Mouse (Mus musculus) forebrain, postnatal 0 days (tissue): ENCODE measurements around the gene Zfyve21. TPM values are rescaled to one million over a fixed set of nuclear protein-coding genes. Genes with fewer than 3 reads are reported as not detected.

Experiments used
- ATAC-seq: fragments of 200-750 bp; cut with Nextera tagmentation; 2 replicates; pipeline ENCODE4 v1.8.0; 2017; ENCODE audit warnings: mild to moderate bottlenecking, moderate library complexity
- DNase-seq: peaks from one replicate; pipeline ENCODE4 v3.0.0-alpha.2; 2015
- H3K27ac ChIP-seq: fragments of 300-500 bp; sonication (generic); 2 replicates; pipeline ENCODE4 v1.5.1; 2014; ENCODE audit warnings: low read depth, mild to moderate bottlenecking, antibody characterized with exemption, low read length, moderate library complexity, mixed read lengths
- H3K27me3 ChIP-seq: fragments of 300-500 bp; sonication (generic); 2 replicates; pipeline ENCODE4 v1.6.1; 2014; ENCODE audit warnings: mild to moderate bottlenecking, low read length, mixed read lengths; ENCODE audit not compliant: insufficient read depth
- H3K36me3 ChIP-seq: fragments of 300-500 bp; sonication (generic); 2 replicates; pipeline ENCODE4 v1.6.1; 2014; ENCODE audit warnings: mild to moderate bottlenecking, moderate library complexity; ENCODE audit not compliant: insufficient read depth
- H3K4me1 ChIP-seq: fragments of 300-500 bp; sonication (generic); 2 replicates; pipeline ENCODE4 v1.6.1; 2014; ENCODE audit warnings: antibody characterized with exemption; ENCODE audit not compliant: insufficient read depth
- H3K4me2 ChIP-seq: fragments of 300-500 bp; sonication (generic); 2 replicates; pipeline ENCODE4 v1.6.1; 2014; ENCODE audit warnings: low read depth, mild to moderate bottlenecking, moderate library complexity
- H3K4me3 ChIP-seq: fragments of 300-500 bp; sonication (generic); 2 replicates; pipeline ENCODE4 v1.5.1; 2014; ENCODE audit warnings: low read depth, low read length, mixed read lengths
- H3K9ac ChIP-seq: fragments of 300-500 bp; sonication (generic); 2 replicates; pipeline ENCODE4 v1.6.1; 2014; ENCODE audit warnings: mild to moderate bottlenecking
- H3K9me3 ChIP-seq: fragments of 300-500 bp; sonication (generic); 2 replicates; pipeline ENCODE4 v1.6.1; 2016; ENCODE audit warnings: low read length
- CTCF ChIP-seq: sonication (generic); IDR thresholded peaks from 2 replicates; pipeline ENCODE4 v1.5.1; 2016; ENCODE audit warnings: antibody characterized with exemption, control low read depth, low read depth
- WGBS: fragments of 180-500 bp; shearing (Covaris S2); extraction: QIAGEN DNeasy Blood & Tissue Kit; methylation state at CpG from one replicate; pipeline ENCODE4 v1.1.7; 2014; 5-methylcytosine and 5-hydroxymethylcytosine counted together
- polyA plus RNA-seq: library from polyadenylated mRNA; unstranded; fragments of >200 nt; fragmentation: Nextera tagmentation; extraction: Ambion mirVana; gene quantifications from 2 replicates; pipeline ENCODE4 v1.2.1, GENCODE M21; 2015
- total RNA-seq: library from RNA; depleted of rRNA; stranded (reverse); fragments of >200 nt; gene quantifications from 2 replicates; pipeline ENCODE4 v1.2.3, GENCODE M21; 2014

Gene Zfyve21
- total and polyA plus RNA-seq, 2 experiments from 2014 or later: 21.2 to 29.5 TPM

DNA sequence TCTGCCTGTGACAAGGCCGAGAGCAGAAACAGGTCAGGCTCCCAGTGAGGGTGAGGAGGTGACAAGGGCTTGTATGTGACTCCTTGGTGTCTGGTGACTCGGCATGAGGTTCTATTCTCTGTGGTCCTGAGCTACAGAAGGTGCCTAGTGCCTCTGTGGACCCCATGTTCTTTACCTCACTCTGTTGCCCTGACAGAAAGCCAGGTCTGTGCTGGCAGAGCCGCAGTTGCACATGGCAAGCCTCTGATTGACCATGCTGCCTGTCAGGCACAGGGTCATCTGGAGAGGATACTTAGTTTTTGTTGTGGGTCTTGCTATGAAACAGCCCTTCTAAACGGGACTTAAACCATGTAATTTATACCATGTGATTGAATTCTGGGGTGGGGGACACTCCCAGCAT lies 8.0 kb downstream of the Zfyve21 start:
- H3K9me3 ChIP-seq: no peaks in the 10 kb centered on the region
- no peak overlapping the region for H3K4me2 ChIP-seq
- no peak for ATAC-seq
- TF ChIP-seq CTCF: no peak
- H3K9ac ChIP-seq: no peak overlapping the region
- H3K27me3 ChIP-seq: no peaks in the 10 kb centered on the region
- no peaks in the 10 kb centered on the region for H3K4me1 ChIP-seq
- peaks cover 28% of the 10 kb centered on the region for H3K36me3 ChIP-seq
- no peak overlapping the region for H3K4me3 ChIP-seq
- 75% methylated on average over 4 of the region's 4 CpGs for WGBS
- no peak overlapping the region for H3K27ac ChIP-seq
- DNase-seq: no peak

DNA sequence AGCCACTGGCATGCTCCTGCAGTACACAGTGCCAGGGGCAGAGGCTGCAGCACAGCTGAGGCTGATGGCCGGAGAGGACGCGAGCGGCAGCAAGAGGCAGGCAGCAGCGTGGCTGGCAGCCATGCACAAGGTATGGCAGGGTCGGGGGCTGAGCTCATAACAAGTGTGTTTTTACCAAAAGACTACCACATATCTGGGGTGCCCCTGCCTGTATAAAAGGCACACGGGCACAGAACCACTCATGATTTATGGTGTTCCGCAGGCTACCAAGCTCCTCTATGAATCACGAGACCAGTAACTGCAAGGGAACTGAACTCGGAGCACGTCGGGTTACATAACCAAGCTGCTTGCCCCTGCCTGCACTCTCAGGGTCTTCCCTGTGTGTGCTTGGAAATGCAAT lies 13.6 kb downstream of the Zfyve21 start:
- Histone ChIP-seq H3K27ac (no peak overlapping the region), H3K4me3 (no peak overlapping the region), H3K27me3 (no peaks in the 10 kb centered on the region), H3K36me3 (peaks cover 83% of the 10 kb centered on the region), H3K9ac (no peak overlapping the region), H3K4me2 (no peak overlapping the region), H3K9me3 (no peaks in the 10 kb centered on the region), H3K4me1 (no peaks in the 10 kb centered on the region)
- DNase-seq (no peak), ATAC-seq (no peak)
- WGBS: 93% methylated on average over 12 of the region's 12 CpGs
- no peak for TF ChIP-seq CTCF

DNA sequence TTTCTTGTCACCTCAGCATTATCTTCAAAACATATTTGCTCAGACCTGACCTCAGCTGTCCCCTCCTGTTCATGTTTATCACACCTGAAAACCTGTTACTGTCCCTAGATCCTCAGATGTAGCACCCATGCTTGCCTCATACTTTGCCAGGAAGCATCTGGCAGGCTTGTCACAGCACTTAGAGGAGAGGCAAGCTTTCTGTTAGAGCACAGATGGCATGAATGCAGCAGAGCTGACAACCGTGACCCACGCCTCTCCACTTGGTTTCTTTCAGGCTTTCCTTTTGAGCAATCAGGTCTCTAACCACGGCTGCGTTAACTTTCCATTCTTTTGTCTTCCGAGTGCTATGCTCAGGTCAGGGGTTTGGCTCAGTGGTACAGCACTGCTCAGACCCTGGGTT lies 15.5 kb downstream of the Zfyve21 start:
- Histone ChIP-seq H3K27me3 (no peaks in the 10 kb centered on the region), H3K9ac (no peak overlapping the region; the same call in 1 of the 2 replicates), H3K4me3 (no peak overlapping the region), H3K4me1 (no peaks in the 10 kb centered on the region), H3K4me2 (no peak overlapping the region), H3K9me3 (no peaks in the 10 kb centered on the region), H3K27ac (no peak overlapping the region), H3K36me3 (peaks cover 98% of the 10 kb centered on the region)
- DNase-seq (peak; percentile 35), ATAC-seq (0 out of 2 replicates have a peak, but pooled peaks have one; percentile 50)
- WGBS: 62% methylated on average over 5 of the region's 5 CpGs
- no peak for TF ChIP-seq CTCF

DNA sequence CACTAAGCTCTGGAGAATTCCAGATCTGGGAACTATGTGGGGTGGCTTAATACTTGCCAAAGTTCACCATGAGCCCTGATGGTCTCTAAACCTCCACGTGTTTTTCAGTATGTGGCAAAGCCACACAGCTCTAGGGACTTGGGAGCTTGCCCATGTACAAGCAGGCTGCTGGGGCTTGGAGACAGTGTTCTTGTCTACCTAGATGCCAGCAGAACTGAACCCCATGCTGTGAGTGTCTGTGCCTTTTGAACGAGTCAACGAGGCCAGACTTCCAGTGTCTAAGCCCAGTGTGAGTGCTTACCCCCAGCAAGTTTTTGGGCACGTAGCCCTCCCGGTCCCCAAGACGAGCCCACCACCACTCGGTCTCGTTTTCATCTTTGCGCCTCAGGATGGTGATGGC lies 16.0 kb downstream of the Zfyve21 start:
- Histone ChIP-seq H3K27me3 (no peaks in the 10 kb centered on the region), H3K4me3 (no peak overlapping the region), H3K27ac (no peak overlapping the region), H3K36me3 (peaks cover 97% of the 10 kb centered on the region), H3K4me2 (no peak overlapping the region), H3K9ac (no peak overlapping the region), H3K4me1 (no peaks in the 10 kb centered on the region), H3K9me3 (no peaks in the 10 kb centered on the region)
- TF ChIP-seq CTCF: no peak
- no peak for DNase-seq
- peak; percentile 28; the same call in 1 of the 2 replicates for ATAC-seq
- WGBS: 68% methylated on average over 9 of the region's 9 CpGs

DNA sequence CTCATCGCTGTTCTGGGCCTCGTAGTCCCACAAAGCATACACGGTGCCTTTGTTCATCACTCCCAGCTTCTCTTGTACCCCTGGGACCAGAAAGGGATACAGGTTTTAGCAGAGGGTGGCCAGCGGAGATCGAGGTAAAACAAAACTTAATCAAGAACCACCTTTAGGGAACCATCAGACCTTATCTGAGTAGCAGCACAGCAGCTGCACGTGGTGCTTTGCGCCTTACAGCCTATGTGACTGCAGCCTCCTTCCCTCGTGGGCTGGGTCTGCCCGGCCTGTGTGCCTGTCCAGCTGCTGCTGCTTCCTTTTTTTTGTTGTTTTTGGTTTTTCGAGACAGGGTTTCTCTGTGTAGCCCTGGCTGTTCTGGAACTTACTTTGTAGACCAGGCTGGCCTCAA lies 16.4 kb downstream of the Zfyve21 start:
- Histone ChIP-seq H3K36me3 (peaks cover 97% of the 10 kb centered on the region), H3K27me3 (no peaks in the 10 kb centered on the region), H3K4me1 (no peaks in the 10 kb centered on the region), H3K9ac (no peak overlapping the region), H3K4me2 (no peak overlapping the region), H3K27ac (no peak overlapping the region), H3K4me3 (no peak overlapping the region), H3K9me3 (no peaks in the 10 kb centered on the region)
- TF ChIP-seq CTCF: no peak
- DNase-seq (no peak), ATAC-seq (no peak)
- 85% methylated on average over 10 of the region's 10 CpGs for WGBS

DNA sequence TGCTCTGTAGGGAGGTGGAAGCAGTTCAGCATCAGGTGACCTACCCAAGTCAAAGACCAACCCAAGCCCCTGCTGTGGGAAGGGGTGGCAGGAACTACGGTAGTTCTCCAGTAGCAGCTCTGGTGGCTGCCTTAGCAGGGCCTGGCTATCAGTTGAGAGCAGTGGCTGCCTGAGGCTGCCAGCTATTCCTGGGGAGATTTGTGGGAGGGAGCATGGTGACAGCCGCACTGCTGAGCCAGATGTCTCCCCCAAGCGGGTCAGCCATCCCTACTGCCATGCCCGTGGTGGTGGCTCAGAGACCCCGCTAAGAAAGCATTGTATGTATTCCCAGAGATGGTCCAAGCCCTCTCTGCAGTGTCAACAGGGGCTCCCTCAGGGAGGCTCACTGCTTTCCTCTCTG lies 18.7 kb downstream of the Zfyve21 start:
- no peak for TF ChIP-seq CTCF
- Histone ChIP-seq H3K4me2 (no peak overlapping the region), H3K9ac (no peak overlapping the region), H3K27me3 (no peaks in the 10 kb centered on the region), H3K9me3 (no peaks in the 10 kb centered on the region), H3K4me3 (no peak overlapping the region), H3K36me3 (peaks cover 94% of the 10 kb centered on the region), H3K27ac (no peak overlapping the region), H3K4me1 (no peaks in the 10 kb centered on the region)
- WGBS: 84% methylated on average over 5 of the region's 5 CpGs
- ATAC-seq (no peak), DNase-seq (no peak)

DNA sequence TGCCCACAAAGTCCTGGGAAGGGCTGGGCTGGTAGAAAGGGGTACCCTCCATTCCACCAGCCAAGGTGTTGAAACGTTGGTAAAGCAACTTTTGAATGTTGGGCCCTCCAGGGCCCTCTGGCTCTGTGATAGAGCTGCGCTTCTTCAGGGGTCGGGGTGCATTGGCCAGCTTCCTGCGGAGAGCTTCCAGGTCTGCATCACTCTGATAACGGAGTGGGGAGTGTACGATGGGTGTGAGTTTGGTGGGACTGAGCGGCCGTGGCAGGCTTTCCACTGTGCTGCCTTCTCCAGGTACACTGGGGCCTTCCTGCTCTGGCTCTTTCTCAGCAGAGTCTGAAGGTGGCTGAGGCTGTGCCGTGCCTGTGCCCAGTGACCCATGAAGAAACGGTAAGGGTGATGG lies 19.5 kb downstream of the Zfyve21 start:
- Histone ChIP-seq H3K9me3 (no peaks in the 10 kb centered on the region), H3K4me2 (no peak overlapping the region), H3K4me1 (no peaks in the 10 kb centered on the region), H3K4me3 (no peak overlapping the region), H3K9ac (no peak overlapping the region), H3K36me3 (peaks cover 94% of the 10 kb centered on the region), H3K27ac (no peak overlapping the region), H3K27me3 (no peaks in the 10 kb centered on the region)
- no peak for DNase-seq
- no peak for TF ChIP-seq CTCF
- ATAC-seq: no peak
- WGBS: 87% methylated on average over 10 of the region's 10 CpGs
